Mouse (Mus musculus) monocyte, adult 2 months (primary cell): ENCODE data around the gene Ldhal6b.
"Not testable (repeated sequence)": the region's sequence is repeated elsewhere in the genome, so short reads cannot be mapped to it uniquely, and the experiment has no call there.

ENCODE experiments used
- DNase-seq, 2 experiments: peaks; one replicate each; pipeline ENCODE4 v3.0.0; 2022; ENCODE audit warnings: low spot score in 2 of 2, low read depth in 1 of 2

Ldhal6b gene

DNA sequence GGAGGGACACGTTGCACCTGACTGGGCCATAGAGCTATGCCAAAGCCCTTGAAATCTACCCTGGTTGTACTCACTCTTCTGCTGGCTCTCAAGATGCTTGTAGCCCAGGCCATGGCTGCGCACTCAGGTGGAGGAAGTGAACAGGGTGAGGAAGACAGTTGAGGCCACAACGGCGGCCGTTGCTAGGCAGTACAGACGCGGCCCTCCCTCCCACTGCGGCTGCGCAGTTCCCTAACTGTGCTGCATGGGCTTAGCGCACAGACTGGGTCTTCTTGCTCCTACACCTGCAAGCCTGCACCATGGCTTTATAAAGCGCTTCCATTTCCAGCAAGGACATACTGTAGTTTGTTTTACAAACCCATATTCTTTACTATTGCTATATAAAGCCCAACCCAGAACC, at the start of gene Ldhal6b:
Ldhal6b (minus strand) TSS at position 223 of the 400 bp plus-strand sequence.
- DNase-seq: no peak

DNA sequence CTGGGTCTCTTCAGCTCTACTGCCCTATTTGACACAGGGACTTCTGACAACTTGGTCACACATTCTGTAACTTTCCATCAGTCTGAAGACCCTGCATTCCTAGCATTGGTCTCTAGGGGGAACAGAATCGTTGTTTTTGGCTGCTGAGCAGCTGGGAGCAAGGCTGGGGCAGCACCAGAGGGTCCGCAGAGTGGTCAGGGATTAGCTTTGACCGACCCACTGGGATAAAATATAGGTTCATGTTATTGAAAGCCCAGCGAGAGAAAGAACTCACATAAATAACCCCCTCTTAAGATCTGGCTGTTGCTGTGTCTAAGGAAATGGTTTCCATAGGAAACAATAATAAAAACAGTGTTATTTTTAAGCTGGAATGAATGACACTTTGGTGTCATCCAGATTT, 48.6 kb upstream of the Ldhal6b start:
- no peak for DNase-seq

DNA sequence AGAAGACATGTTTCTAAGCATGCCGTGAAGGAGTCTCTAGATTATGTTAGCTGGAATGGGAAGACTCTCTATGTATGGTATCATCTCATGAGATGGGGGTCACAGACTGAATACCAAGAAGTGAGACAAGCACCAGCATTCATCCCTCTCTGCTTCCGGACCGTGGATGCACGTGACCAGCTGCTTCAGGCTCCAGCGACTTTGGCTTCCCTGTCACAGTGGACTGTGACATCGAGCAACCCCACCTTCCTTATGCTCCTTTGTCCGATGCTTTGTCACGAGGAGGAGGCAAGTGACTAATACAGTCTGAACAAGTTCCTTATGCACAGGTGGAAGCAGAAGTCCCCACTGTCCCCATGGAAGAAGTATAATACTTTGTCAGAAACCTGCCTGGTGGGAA, 48.2 kb upstream of the Ldhal6b start:
- no peak for DNase-seq

DNA sequence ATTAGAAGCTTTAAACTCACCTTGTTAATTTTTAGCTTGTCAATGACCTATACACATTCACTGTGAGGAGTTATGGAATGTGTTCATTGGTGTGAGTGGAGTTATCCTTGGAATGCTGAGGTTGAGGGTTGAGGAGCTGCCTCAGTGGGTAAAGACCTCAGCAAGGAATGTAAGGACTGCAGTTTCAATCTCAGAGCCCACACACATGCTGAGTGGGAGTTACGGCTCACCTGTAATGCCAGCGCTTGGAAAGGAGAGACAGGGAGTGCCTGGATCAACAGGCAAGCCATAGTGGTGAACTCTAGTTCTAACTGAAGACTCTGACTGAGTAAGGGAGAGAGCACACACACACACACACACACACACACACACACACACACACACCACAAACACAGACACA, 45.3 kb upstream of the Ldhal6b start:
- no peak for DNase-seq

DNA sequence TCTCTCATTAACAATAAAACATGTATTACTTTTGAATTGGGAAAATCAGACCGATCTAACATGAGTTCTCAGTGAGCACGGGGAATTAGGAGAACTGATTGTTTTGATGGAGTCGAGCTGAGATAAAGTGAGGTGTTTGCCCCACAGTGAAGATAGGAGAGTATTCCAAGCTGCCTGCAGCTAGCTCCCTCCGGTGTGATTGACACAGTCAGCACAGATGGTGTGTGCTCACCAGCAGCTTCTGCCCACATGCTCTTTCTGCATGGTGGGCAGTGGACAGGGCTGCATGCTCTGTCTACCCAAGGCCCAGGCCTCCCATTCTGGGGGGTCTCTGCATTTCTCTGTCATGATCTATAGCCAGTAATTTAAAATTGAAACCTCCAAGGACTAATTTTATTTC, 35.1 kb upstream of the Ldhal6b start:
- DNase-seq: no peak

DNA sequence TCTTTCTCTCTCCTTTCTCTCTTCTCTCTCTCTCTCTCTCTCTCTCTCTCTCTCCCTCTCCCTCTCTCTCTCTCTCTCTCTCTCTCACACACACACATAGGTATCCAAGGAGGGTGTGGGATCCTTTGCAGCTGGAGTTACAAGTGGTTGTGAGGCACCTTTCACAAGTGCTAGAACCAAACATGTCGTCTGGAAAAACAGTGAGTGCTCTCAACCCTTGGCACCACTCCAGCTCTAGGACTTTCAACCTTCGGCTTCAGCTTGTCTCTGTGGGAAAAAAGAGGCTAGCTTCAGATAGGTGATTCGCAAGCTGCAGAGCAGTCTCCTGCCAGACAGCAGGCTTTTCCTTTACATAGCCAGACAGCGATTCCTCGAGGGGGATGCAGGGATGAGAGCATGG, 25.2 kb upstream of the Ldhal6b start:
- DNase-seq: no peak

DNA sequence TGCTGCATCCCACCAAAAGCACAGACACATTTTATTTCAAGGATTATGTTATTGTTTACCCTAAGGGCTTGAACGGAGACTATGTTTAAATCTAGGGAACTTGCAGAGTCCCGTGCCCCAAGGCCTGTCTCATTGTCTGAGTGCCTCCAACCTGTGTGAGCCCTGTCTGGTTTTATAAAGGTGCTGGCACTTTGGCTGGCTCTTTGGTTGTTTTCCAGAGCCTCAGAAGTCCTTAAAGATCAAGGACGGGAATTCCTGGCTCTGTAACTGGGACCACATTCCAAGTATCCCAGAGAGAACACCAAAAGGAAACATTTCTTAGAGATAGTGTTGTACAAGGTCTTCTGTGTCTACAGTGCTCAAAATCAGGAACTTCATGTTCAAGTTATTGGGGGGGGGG, 24.7 kb upstream of the Ldhal6b start:
- DNase-seq: no peak

DNA sequence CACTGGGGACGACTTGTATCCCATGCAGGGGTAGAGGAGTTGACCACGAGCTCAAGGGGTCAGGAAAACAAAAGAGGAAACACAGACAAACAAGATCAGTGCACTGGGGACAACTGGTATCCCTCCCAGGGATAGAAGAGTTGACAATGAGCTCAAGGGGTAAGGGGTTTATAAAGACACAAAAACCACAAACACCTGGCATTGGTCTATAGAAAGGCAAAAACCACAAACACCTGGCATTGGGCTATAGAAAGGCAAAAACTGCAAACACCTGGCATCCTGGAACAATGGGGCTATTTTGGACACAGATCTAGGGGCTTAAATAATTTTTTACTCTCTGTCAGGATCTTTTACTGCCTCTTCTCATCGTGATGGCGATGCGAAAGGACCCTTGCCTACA, 23.8 kb upstream of the Ldhal6b start:
- not testable (repeated sequence) for DNase-seq

DNA sequence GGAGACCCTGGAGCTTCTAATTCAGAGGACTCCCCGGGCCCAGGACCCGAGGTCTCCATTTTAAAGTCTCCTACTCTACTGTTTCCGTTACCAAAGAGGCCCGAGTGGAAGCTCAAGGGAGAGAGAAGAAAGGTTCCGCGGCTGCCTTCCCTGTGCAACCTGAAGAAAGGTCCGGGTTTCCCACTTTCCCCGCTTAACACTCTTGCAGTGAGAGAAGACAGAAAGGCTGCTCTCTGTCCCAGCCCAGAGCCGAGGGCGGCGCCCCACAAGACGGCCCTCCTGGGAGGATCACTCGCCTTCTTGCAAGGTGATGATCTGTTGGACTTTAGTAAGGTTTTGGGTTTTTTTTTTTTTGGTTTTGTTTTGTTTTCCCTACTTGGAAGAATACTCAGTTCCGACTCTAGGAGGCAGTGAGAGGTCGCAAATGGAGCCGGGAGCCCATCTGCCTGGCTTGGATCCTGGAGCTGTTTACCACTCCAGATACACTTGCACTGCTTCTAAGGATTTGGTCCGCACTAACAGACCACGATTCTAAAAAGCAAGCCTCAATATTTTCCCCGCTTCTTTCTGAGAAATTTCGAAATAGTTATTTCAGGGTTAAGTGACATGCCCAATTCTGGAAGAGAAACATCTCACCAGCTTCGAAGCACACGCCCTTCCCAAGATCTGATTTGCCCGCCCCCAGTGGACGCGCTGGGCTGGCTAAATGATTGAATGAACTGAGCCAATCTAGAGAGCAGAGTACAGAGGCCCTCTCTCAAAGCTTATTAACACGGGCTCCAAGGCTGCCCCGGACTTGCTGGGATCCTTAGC, 21.8 kb upstream of the Ldhal6b start, which contains the start of gene Tmem242:
Tmem242 (minus strand) TSS at position 101 of the 813 bp plus-strand sequence.
- DNase-seq: peak; percentile 64 to 84

DNA sequence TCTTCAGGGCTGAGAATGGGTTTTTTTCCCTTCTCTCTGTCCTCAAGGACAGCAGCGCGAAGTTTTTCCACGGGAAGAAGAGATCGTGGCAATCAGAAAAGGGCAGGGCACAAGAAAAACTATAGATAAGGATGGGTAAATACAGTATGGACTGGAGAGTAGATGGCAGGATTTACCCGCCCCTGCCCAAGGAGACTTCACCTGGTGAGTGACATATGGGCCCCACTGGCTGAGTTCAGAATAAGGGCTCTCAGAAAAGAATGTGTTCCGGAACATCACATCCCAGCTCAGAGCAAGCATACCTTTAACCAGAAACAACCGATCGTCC, 21.2 kb upstream of the Ldhal6b start:
- no peak for DNase-seq

DNA sequence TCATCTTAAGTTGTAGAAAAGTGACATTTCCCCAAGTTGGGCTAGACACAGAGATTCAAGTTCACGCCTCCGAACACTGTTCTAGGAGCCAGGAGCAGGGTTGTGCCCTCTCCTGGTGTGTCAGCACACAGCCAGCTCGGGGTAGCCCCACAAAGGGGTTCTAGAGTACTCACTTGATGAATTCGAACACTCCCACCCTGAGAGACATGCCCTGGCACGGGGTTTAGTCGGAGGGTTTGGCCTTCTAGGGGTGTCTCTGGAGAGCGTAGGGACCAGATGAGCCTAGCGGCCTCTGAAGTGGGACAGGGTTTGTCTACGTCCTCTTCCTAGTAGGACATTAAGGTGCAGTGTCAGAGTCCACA, 11.2 kb upstream of the Ldhal6b start:
- no peak for DNase-seq

DNA sequence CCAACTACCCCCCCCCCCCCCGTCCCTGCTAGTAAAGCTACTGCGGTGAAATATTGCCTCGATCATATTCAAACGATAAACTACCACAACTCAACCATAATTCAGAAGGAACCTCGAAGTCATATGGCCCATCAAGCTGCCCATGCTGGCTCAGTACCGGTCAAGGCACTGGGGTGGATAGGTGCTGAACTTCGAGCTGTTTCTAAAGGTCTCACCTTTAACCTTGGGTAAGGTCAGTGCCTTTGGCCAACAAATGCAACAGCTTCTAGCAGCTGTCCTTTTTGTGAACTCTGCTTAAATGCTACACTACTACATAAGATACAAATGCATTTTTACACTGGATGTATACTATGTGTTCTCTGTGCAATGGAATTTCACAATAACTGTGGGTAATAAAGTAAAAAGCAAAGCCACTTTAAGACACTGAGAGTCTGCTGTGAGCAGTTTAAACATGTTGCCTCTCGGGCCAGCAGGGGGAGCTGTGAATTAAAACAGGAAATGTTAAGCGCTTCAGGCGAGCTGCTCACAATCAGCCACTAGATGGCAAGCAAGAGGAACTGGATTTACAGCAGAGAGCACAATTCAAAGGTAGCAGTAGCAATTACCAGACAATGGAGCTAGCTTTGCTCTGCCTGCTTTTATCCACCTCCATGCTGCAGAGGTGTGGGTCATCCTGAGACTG, 10.7 kb upstream of the Ldhal6b start:
- DNase-seq: peak; percentile 68 to 80

DNA sequence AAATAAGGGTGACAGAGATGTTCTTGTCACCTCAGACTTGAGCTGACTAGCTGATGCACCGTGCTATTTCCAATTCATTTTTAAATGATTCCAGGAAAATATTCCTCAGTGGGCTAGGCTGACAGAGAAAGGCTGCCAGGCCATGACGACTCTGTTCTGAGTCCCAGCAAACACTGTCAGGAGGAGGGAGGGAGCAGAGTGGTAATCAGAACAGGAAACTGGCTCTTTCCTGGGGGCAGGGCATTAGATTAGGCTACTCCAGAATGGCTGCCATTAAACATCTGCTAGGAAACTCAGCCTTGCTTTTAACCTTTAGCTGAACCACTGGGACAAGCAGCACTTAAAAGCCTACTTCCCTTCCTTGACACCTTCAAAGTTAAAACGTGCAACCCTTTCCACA, 6.6 kb upstream of the Ldhal6b start:
- no peak for DNase-seq

DNA sequence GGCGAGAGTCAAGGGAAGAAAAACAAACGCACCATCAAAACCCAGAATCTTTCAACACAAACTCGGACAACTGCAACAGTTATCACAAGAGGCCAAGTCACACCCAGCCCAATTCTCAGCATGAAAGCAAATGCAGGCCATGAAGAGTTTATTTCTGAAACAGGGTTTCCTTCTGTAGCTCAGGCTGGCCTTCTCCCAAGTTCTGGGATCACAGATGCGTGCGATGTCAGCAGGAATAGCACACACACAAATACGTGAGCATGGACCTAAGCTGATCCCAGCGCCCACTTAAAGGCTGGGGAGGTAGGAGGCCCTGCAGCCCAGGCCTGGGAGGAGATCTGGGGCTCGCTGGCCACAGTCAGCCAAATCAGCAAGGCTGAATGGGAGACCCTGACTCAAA, 5.6 kb upstream of the Ldhal6b start:
- DNase-seq: no peak

DNA sequence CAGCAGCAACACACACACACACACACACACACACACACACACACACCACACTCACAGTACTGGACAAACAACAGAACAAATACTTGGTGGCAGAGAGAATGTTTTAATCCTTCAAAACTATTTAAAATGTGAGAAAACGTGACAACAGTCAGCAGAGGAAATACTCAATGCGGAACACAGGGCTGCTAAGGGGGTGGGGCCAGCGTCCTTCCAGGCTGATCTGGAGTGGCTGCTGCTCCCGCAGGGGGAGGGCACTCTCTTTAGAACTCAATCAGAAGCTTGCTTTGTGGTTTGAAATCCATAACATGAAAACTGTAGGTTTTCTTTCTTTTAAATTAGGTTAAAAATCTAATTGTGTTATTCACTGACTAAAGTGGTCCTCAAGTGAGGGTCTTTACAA, 3.3 kb upstream of the Ldhal6b start:
- DNase-seq: no peak

DNA sequence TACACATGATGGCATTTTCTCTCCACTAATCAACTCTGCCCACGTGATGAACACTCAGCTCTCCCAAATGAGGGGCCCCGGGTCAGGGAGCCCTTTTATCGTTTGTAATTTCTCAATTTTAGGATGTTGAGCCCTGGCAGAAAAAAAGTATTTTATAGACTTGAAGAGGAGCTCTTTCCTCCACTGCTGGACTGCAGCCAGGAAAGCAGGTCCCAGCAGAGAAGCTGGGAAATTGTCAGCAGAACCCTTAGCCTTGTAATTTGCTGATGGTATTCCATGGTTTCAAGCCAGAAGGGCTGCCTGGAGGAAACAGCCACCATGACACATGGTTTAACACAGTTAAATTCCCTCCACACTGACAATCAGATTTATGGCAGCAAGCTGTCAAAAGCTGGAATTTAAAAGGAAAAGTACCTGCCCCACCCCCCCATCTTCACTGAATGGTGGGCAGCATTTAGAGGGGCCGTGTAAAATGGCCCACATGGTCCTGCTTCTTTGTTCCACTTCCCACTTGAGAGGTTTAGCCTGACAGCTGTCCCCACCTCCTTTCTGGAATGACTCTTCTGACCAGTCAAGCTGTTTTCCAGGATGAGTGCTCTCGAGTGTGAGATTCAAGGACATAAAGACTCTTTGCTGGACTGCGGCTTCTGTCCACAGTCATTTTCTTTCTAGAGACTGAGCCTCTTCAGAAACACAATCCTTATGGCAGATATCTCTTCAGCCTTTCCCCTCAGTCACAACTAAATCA, 1.4 kb upstream of the Ldhal6b start:
- DNase-seq: no peak

DNA sequence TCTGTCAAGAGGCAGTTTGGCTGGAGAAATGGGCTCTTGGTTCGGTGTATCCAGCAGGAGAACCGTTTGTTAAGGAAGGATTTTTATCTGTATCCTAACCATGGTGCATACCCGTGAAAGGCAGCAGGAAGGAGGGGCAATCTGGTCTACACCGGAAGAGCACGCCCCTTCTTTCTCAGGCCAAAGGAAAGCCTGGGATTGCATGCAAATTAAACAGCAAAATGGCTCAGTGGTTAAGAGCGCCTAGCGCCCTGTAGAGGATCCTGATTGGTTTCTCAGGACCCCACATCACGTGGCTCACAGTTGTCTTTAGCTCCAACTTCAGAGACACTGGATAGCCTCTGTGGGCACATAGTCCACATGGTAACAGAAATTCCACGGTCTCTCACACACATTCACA, 489 bp upstream of the Ldhal6b start:
- DNase-seq: no peak

DNA sequence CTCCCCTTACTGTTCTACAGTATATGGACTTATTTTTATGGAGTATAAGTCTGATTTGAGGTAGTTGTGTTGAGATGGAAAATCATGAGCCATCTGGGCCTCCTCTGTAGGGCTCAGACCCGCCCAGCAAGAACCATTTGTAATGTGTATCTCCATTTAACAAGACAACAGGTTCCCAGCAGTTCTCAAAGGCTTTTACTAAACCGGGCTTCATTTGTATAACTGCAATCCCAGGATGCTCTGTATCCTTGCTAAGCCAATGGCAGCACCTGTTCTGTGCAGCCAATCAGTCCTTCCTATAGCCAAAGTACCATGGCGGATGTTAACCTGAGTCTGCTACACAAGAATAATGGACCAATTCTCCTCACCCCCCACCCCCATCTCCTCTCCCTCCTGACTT, 2.0 kb downstream of the Ldhal6b start:
- DNase-seq: no peak

DNA sequence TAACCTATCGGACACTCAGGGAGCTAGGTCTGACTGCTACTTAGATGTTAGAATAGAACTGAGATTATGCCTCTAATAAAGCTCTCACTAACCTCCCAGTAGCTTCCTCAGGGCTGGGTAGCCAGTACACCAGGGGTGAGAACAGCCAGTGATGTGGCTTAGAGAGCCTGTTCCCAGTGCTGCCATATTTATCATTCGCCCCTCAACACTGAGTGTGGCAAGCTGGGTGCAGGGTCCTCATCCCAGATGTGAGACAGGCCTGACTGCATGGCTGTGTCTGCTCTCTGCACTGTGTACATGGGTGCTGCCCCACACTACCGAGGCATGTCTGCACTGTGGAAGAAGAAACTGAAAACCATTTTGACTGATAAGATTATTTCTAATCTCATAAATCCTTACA, 4.5 kb downstream of the Ldhal6b start:
- no peak for DNase-seq

DNA sequence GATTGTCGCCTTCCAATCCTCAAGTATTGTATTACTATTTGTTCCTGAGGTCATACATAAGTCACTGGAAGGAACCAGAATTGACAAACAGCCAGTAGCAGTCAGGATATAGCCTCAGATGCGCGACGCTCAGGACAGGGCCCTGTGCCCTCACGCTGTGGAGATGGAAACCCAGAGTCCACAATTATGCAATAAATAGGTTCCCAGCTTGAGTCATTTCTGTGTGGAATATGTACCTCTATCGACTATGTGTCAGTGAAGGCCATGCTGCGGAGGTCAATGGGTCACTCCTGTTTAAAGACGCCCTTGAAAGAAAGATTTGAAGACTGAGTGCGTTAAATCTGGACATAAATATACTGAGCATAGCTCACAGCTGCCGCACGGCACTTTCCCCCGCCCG, 5.2 kb downstream of the Ldhal6b start:
- DNase-seq: no peak

DNA sequence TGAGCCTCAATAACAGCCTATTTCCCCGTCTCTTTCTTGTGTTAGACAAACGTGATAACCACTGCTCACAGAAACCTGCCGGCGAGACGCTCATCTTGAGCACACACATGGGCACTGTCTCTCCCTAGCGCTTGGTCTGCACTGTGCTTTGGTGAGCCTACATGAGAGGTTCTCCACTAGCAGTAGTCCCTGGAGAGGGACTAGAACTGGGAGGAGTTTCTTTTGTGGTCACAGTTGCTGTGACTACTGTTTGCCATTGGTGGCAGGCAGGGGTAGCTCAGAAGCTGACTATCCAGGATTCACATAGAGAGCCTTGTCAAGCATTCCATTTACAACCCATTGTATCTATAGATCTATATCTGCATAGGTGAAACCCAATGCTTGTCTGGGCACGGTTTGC, 5.8 kb downstream of the Ldhal6b start:
- DNase-seq: no peak

DNA sequence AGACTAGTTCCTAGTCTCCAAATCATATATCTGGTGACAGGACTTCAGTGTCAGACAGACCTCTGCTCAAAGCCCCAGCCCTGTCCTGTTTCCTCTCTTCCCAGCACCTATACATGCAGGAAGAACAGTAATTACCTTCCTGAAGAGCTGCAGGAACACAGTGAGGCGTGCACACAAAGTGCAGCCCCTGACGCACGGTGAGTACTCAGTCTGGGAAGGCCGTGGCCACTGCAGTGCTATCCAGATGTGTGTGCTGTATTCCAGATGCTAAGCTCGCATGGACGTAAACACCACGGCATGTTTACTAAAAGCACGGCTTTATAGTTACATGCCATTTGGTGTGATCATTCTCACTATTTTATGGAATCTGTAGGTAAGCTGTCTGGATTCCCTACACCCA, 6.3 kb downstream of the Ldhal6b start:
- no peak for DNase-seq
